Mouse (Mus musculus) bone marrow macrophage, adult 2 months (primary cell): ENCODE results near the gene Cavin4.

Experiments used
- CTCF ChIP-seq: IDR thresholded peaks from 2 replicates; pipeline ENCODE4 v1.5.1; 2012; ENCODE audit warnings: low read depth, mild to moderate bottlenecking, low read length, moderate library complexity
- POLR2A ChIP-seq: IDR thresholded peaks from 2 replicates; pipeline ENCODE4 v1.6.1; 2012; ENCODE audit warnings: mild to moderate bottlenecking, low read depth, low read length, borderline replicate concordance

- TF ChIP-seq CTCF = no peak
- TF ChIP-seq POLR2A = no peak
These were observed 19.5 kb upstream of the Cavin4 start for GRCm38 (mm10) chr4:48643801-48644200.
